In genomic region chr12:83364771-83365170, GRCm38 (mm10) we compare ENCODE assay signal across 23 mouse cellular contexts.
A peak's percentile ranks its signal among the peaks of the same experiment; 100 is the strongest.
DNase-seq lines count a peak whose midpoint lies in the region; ATAC-seq and TF ChIP-seq lines count a peak whose summit lies in the region.
"Had no signal": no experiment of that assay in that cellular context is flagged by ENCODE, and none has a peak within 500 bp of the region (broad histone marks: within the 10 kb centered on the region; RNA-seq: fewer than 3 reads in every experiment).

No protein-coding gene starts in this region.

- peaks cover 3% of the 10 kb centered on the region; the same call in 1 of the 2 replicates for H3K36me3 ChIP-seq in liver, embryonic 11.5 days (ENCODE audit: control insufficient read depth, insufficient read depth, low read length)
- H3K36me3 ChIP-seq in liver, embryonic 12.5 days = peaks cover 14% of the 10 kb centered on the region
- H3K36me3 ChIP-seq in liver, postnatal 0 days (replicated peaks; ENCODE audit: insufficient read depth, low read length) = 0 out of 2 replicates have a peak, but pooled peaks cover 5% of the 10 kb centered on the region
- H3K36me3 ChIP-seq: embryonic facial prominence, embryonic 10.5 days; forebrain, embryonic 12.5 days; intestine, embryonic 15.5 days; limb, embryonic 15.5 days; midbrain, embryonic 10.5 days; neural tube, embryonic 12.5 days had no signal

- H3K27me3 ChIP-seq in liver, embryonic 11.5 days (replicated peaks; ENCODE audit: control insufficient read depth, insufficient read depth, low read length) = no peaks in the 10 kb centered on the region
- H3K27me3 ChIP-seq in liver, embryonic 12.5 days (replicated peaks) = no peaks in the 10 kb centered on the region
- no peaks in the 10 kb centered on the region for H3K27me3 ChIP-seq in liver, postnatal 0 days (ENCODE audit: insufficient read depth, low read length)
- H3K27me3 ChIP-seq: forebrain, embryonic 12.5 days; intestine, embryonic 15.5 days; limb, embryonic 15.5 days; neural tube, embryonic 12.5 days had no signal

- ATAC-seq in liver, embryonic 11.5 days (replicated peaks; ENCODE audit: low FRiP score) = no peak
- ATAC-seq in liver, embryonic 12.5 days = no peak
- no peak for ATAC-seq in liver, postnatal 0 days
- ATAC-seq: intestine, embryonic 15.5 days had no signal

- H3K9me3 ChIP-seq in liver, embryonic 11.5 days (ENCODE audit: control insufficient read depth, low read length) = no peaks in the 10 kb centered on the region
- no peaks in the 10 kb centered on the region for H3K9me3 ChIP-seq in liver, embryonic 12.5 days (replicated peaks)
- peaks cover 2% of the 10 kb centered on the region; the same call in 1 of the 2 replicates for H3K9me3 ChIP-seq in liver, postnatal 0 days (ENCODE audit: low read length)
- H3K9me3 ChIP-seq: forebrain, embryonic 12.5 days; intestine, embryonic 15.5 days; limb, embryonic 15.5 days; neural tube, embryonic 12.5 days had no signal

- no peak for TF ChIP-seq EP300 in liver, postnatal 0 days (IDR thresholded peaks at IDR 0.05; ENCODE audit: low read depth)

- H3K4me1 ChIP-seq in liver, embryonic 11.5 days (replicated peaks; ENCODE audit: control insufficient read depth, insufficient read depth, low read length) = peaks cover 5% of the 10 kb centered on the region
- peaks cover 15% of the 10 kb centered on the region for H3K4me1 ChIP-seq in liver, embryonic 12.5 days
- no peaks in the 10 kb centered on the region for H3K4me1 ChIP-seq in liver, postnatal 0 days (ENCODE audit: insufficient read depth)
- H3K4me1 ChIP-seq: embryonic facial prominence, embryonic 10.5 days; forebrain, embryonic 12.5 days; intestine, embryonic 15.5 days; limb, embryonic 15.5 days; neural tube, embryonic 12.5 days had no signal

- peak; percentile 52 for DNase-seq in heart, adult 11 months
- DNase-seq in heart, postnatal 36 days = no peak
- peak; percentile 8 for DNase-seq in liver, embryonic 11.5 days (ENCODE audit: low spot score)
- peak; percentile 32 for DNase-seq in ES-CJ7 (ENCODE audit: low read depth, low spot score)
- DNase-seq in liver, postnatal 0 days = no peak
- no peak for DNase-seq in thymus, postnatal 14 days
- DNase-seq in thymus, postnatal 0 days (ENCODE audit: low spot score) = no peak
- DNase-seq: adrenal gland, postnatal 36 days; cerebellum, adult 8-10 months; heart, postnatal 14 days; layer of hippocampus, postnatal 36 days; lung, embryonic 14.5 days; lung, postnatal 36 days; thymus, adult 18-20 months had no signal

- no peak overlapping the region for H3K4me2 ChIP-seq in liver, embryonic 11.5 days
- no peak overlapping the region for H3K4me2 ChIP-seq in liver, embryonic 12.5 days
- H3K4me2 ChIP-seq in liver, postnatal 0 days (ENCODE audit: low read depth, low read length) = no peak overlapping the region
- H3K4me2 ChIP-seq: forebrain, embryonic 12.5 days; heart, embryonic 11.5 days; hindbrain, embryonic 14.5 days; intestine, embryonic 15.5 days; limb, embryonic 15.5 days; lung, embryonic 14.5 days; neural tube, embryonic 12.5 days had no signal

- H3K9ac ChIP-seq in liver, embryonic 11.5 days (ENCODE audit: low read depth, low read length) = no peak overlapping the region
- H3K9ac ChIP-seq in liver, embryonic 12.5 days = no peak overlapping the region
- H3K9ac ChIP-seq in liver, postnatal 0 days (replicated peaks) = no peak overlapping the region
- H3K9ac ChIP-seq: forebrain, embryonic 12.5 days; hindbrain, embryonic 14.5 days; intestine, embryonic 15.5 days; limb, embryonic 15.5 days; lung, embryonic 14.5 days; neural tube, embryonic 12.5 days had no signal

- 58% methylated on average over 3 of the region's 3 CpGs for WGBS in liver, embryonic 11.5 days
- WGBS in liver, embryonic 12.5 days (ENCODE audit: insufficient replicate concordance) = 61% methylated on average over 3 of the region's 3 CpGs
- WGBS in liver, postnatal 0 days (ENCODE audit: insufficient replicate concordance) = 58% methylated on average over 3 of the region's 3 CpGs

- TF ChIP-seq CTCF in liver, postnatal 0 days (IDR thresholded peaks at IDR 0.05; ENCODE audit: low read depth) = peak; percentile 60

- intact Hi-C loops in heart, postnatal 36 days (cut with DNase I) = loop anchor here (2.0 to 5.0 kb wide), 3 partner anchors 123 to 250 kb away; partner anchors contain the start of gene Dpf3

- H3K4me3 ChIP-seq in liver, embryonic 11.5 days (ENCODE audit: low read depth, low read length) = no peak overlapping the region
- H3K4me3 ChIP-seq in liver, embryonic 12.5 days = no peak overlapping the region
- no peak overlapping the region for H3K4me3 ChIP-seq in liver, postnatal 0 days (ENCODE audit: low read depth, low read length)
- H3K4me3 ChIP-seq: embryonic facial prominence, embryonic 10.5 days; forebrain, embryonic 12.5 days; intestine, embryonic 15.5 days; limb, embryonic 15.5 days; midbrain, embryonic 10.5 days; neural tube, embryonic 12.5 days had no signal

- no peak overlapping the region for H3K27ac ChIP-seq in liver, embryonic 11.5 days (ENCODE audit: low read depth, low read length)
- H3K27ac ChIP-seq in liver, embryonic 12.5 days = no peak overlapping the region
- H3K27ac ChIP-seq in liver, postnatal 0 days (ENCODE audit: low read depth) = no peak overlapping the region
- H3K27ac ChIP-seq: embryonic facial prominence, embryonic 10.5 days; forebrain, embryonic 12.5 days; hindbrain, embryonic 14.5 days; intestine, embryonic 15.5 days; limb, embryonic 15.5 days; midbrain, embryonic 10.5 days; neural tube, embryonic 12.5 days had no signal

Comparison
In these comparisons a context has a peak if more than half of its experiments do, and no peak if none do; other contexts are left out.
1. DNase-seq: peak in heart, adult 11 months (single experiment), liver, embryonic 11.5 days (single experiment) and ES-CJ7 (single experiment); none in heart, postnatal 36 days (0 of 2), liver, postnatal 0 days (single experiment), thymus, postnatal 14 days (single experiment) and thymus, postnatal 0 days (single experiment).